ENCODE assay signal across 24 mouse cellular contexts in the genomic region with DNA sequence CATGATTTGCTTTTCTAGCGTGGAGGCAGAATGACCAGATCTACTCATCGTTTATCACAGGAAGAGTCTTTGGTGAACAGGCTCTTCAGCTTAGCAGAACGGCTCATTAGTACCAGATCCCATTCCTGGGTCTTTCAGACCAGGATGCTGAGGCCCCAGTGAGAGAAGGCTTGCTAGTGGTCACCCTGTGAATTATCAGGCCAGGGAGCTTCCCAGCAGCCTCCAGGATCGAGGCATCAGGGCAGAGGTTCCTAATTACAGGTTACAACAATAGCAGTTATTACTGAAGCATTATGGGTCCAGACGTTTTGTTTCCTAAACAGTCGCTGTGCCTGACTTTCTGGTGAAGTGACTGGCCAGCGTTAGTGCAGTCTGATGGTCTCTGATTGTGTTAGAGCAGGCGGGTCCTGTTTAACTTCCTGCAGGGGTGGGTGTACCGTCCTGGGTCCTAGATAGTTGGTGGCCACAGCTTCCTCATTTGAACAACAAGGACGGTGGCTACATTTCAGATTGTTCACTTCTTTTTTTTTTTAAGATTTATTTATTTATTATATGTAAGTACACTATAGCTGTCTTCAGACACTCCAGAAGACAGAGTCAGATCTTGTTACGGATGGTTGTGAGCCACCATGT.
A peak's percentile ranks its signal among the peaks of the same experiment; 100 is the strongest.
DNase-seq lines count a peak whose midpoint lies in the region; ATAC-seq and TF ChIP-seq lines count a peak whose summit lies in the region.
"Had no signal": no experiment of that assay in that cellular context is flagged by ENCODE, and none has a peak within 500 bp of the region (broad histone marks: within the 10 kb centered on the region; RNA-seq: fewer than 3 reads in every experiment).

No protein-coding gene starts in this region.

- peak; percentile 66 for DNase-seq in heart, adult 11 months
- no peak for DNase-seq in heart, adult 9 months (ENCODE audit: low spot score in 2 of 2)
- peak; percentile 37 for DNase-seq in splenic B cell, adult 2 months (ENCODE audit: low read depth, low spot score)
- DNase-seq in gastrocnemius, postnatal 25 days, result no peak
- no peak for DNase-seq in kidney, adult 9 months
- DNase-seq: adrenal gland, postnatal 10 days; cerebellum, adult 2 months; cerebellum, postnatal 25 days; embryo, embryonic 11 days; heart, adult 18-20 months; heart, postnatal 36 days; kidney, postnatal 36 days; thymus, postnatal 25 days had no signal

- H3K27me3 ChIP-seq in E14TG2a.4 (ENCODE audit: insufficient read depth, low read length), result no peaks in the 10 kb centered on the region
- H3K27me3 ChIP-seq in splenic B cell, adult 2 months (ENCODE audit: control insufficient read depth, insufficient read depth, low read length, poor library complexity, severe bottlenecking), result no peaks in the 10 kb centered on the region
- H3K27me3 ChIP-seq: CH12.LX; embryonic facial prominence, embryonic 13.5 days; intestine, embryonic 15.5 days; lung, embryonic 15.5 days had no signal

- peak; percentile 83 to 87 for ATAC-seq in hematopoietic stem cell, adult 5-6 weeks (replicated peaks in 1 of 2; ENCODE audit: insufficient read depth in 1 of 2, low FRiP score in 2 of 2, low TSS enrichment in 1 of 2, low read depth in 1 of 2, poor library complexity in 2 of 2, severe bottlenecking in 2 of 2)
- ATAC-seq: forebrain, embryonic 13.5 days; intestine, embryonic 15.5 days; midbrain, embryonic 13.5 days had no signal

- H3K4me1 ChIP-seq in E14TG2a.4 (replicated peaks; ENCODE audit: low read depth, low read length), result peaks cover 68% of the 10 kb centered on the region

- no peak for TF ChIP-seq CTCF in E14TG2a.4 (conservative IDR thresholded peaks at IDR 0.05; ENCODE audit: low read length)

- 0 out of 2 replicates have a peak overlapping the region, but pooled peaks have one; percentile 5 for H3K4me3 ChIP-seq in E14TG2a.4 (replicated peaks; ENCODE audit: low read length)
- H3K4me3 ChIP-seq: embryonic facial prominence, embryonic 13.5 days; erythroblast, embryonic 14.5 days; forebrain, embryonic 13.5 days; intestine, embryonic 15.5 days; kidney, embryonic 15.5 days; limb, embryonic 13.5 days; lung, embryonic 15.5 days; midbrain, embryonic 13.5 days had no signal

- no peaks in the 10 kb centered on the region for H3K36me3 ChIP-seq in E14TG2a.4 (ENCODE audit: insufficient read depth, low read length)
- no peaks in the 10 kb centered on the region for H3K36me3 ChIP-seq in splenic B cell, adult 2 months (ENCODE audit: control insufficient read depth, insufficient read depth, low read length, poor library complexity, severe bottlenecking)
- H3K36me3 ChIP-seq: embryonic facial prominence, embryonic 13.5 days; intestine, embryonic 15.5 days; kidney, embryonic 15.5 days; limb, embryonic 13.5 days; lung, embryonic 15.5 days; midbrain, embryonic 13.5 days had no signal

- no peaks in the 10 kb centered on the region for H3K9me3 ChIP-seq in E14TG2a.4 (ENCODE audit: low read length)
- H3K9me3 ChIP-seq: embryonic facial prominence, embryonic 13.5 days; forebrain, embryonic 13.5 days; intestine, embryonic 15.5 days; kidney, embryonic 15.5 days; limb, embryonic 13.5 days; lung, embryonic 15.5 days; midbrain, embryonic 13.5 days had no signal

Comparison
In these comparisons a context has a peak if more than half of its experiments do, and no peak if none do; other contexts are left out.
1. DNase-seq: peak in heart, adult 11 months (single experiment) and splenic B cell, adult 2 months (single experiment); none in heart, adult 9 months (0 of 2), gastrocnemius, postnatal 25 days (single experiment) and kidney, adult 9 months (single experiment).